Mouse (Mus musculus) limb, embryonic 12.5 days (tissue): ENCODE results near the gene Ugt1a2. TPM values are rescaled to one million over a fixed set of nuclear protein-coding genes. Genes with fewer than 3 reads are reported as not detected.

Experiments used
- ATAC-seq: fragments of 200-750 bp; cut with Nextera tagmentation; 2 replicates; pipeline ENCODE4 v1.8.0; 2017; ENCODE audit warnings: low read depth, moderate TSS enrichment; ENCODE audit not compliant: insufficient number of reproducible peaks, insufficient read depth, low FRiP score, low TSS enrichment
- H3K27ac ChIP-seq: fragments of 300-500 bp; sonication (generic); 2 replicates; pipeline ENCODE4 v1.5.1; 2016; ENCODE audit warnings: mild to moderate bottlenecking, moderate library complexity
- H3K27me3 ChIP-seq: fragments of 300-500 bp; sonication (generic); 2 replicates; pipeline ENCODE4 v1.6.1; 2016; ENCODE audit warnings: mild to moderate bottlenecking, moderate library complexity
- H3K36me3 ChIP-seq: fragments of 300-500 bp; sonication (generic); 2 replicates; pipeline ENCODE4 v1.6.1; 2016; ENCODE audit warnings: mild to moderate bottlenecking, moderate library complexity
- H3K4me1 ChIP-seq: fragments of 300-500 bp; sonication (generic); replicated peaks from 2 replicates; pipeline ENCODE4 v1.6.1; 2016
- H3K4me2 ChIP-seq: fragments of 300-500 bp; sonication (generic); 2 replicates; pipeline ENCODE4 v1.6.1; 2016; ENCODE audit warnings: mild to moderate bottlenecking, moderate library complexity
- H3K4me3 ChIP-seq: fragments of 300-500 bp; sonication (generic); replicated peaks from 2 replicates; pipeline ENCODE4 v1.5.1; 2016; ENCODE audit warnings: mild to moderate bottlenecking
- H3K9ac ChIP-seq: fragments of 300-500 bp; sonication (generic); replicated peaks from 2 replicates; pipeline ENCODE4 v1.6.1; 2016; ENCODE audit warnings: mild to moderate bottlenecking, moderate library complexity
- H3K9me3 ChIP-seq: fragments of 300-500 bp; sonication (generic); 2 replicates; pipeline ENCODE4 v1.6.1; 2016; ENCODE audit warnings: mild to moderate bottlenecking, moderate library complexity
- WGBS: fragments of 180-500 bp; shearing (Covaris S2); methylation state at CpG from one replicate; pipeline ENCODE4 v1.1.7; 2016; 5-methylcytosine and 5-hydroxymethylcytosine counted together
- polyA plus RNA-seq: library from polyadenylated mRNA; unstranded; fragments of >200 nt; fragmentation: Nextera tagmentation; extraction: Ambion mirVana; gene quantifications from 2 replicates; pipeline ENCODE4 v1.2.1, GENCODE M21; 2016

Ugt1a2 gene
- polyA plus RNA-seq, 1 experiment from 2014 or later: not detected

- Histone ChIP-seq H3K4me1 (no peaks in the 10 kb centered on the region), H3K27me3 (no peaks in the 10 kb centered on the region), H3K27ac (no peak overlapping the region), H3K4me3 (no peak overlapping the region), H3K36me3 (no peaks in the 10 kb centered on the region), H3K9me3 (peaks cover 96% of the 10 kb centered on the region), H3K4me2 (no peak overlapping the region), H3K9ac (no peak overlapping the region)
- ATAC-seq: no peak
- 73% methylated on average over 4 of the region's 4 CpGs for WGBS
Observed at GRCm38 (mm10) chr1:88248658-88249057, 48.3 kb downstream of the Ugt1a2 start.

- H3K27me3 ChIP-seq: no peaks in the 10 kb centered on the region
- H3K27ac ChIP-seq: no peak overlapping the region
- no peaks in the 10 kb centered on the region for H3K36me3 ChIP-seq
- ATAC-seq: no peak
- peaks cover 96% of the 10 kb centered on the region for H3K9me3 ChIP-seq
- H3K4me3 ChIP-seq: no peak overlapping the region
- no peak overlapping the region for H3K9ac ChIP-seq
- 75% methylated on average over 7 of the region's 7 CpGs for WGBS
- H3K4me2 ChIP-seq: no peak overlapping the region
- no peaks in the 10 kb centered on the region for H3K4me1 ChIP-seq
Observed at GRCm38 (mm10) chr1:88249596-88249995, 49.2 kb downstream of the Ugt1a2 start.

DNA sequence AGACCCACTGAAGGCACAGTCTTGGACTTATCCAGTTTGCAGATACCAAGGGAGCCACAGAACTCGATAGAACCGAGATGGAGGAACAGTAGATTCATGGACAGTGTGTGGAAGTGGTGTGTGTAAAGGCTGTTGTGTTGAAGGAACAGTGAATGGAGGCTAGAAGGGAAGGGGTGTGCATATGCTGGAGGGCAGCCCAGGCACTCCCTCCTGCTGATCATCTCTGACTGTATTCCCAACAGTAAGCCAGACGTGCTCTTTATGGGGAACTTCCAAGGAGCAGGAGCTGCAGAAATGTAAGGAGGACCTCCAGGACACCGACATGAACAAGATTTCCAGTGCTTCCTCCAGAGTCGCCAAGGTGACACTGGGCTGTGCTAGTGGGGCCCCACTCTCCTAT, 49.6 kb downstream of the Ugt1a2 start:
- no peak for ATAC-seq
- 81% methylated on average over 5 of the region's 5 CpGs for WGBS
- Histone ChIP-seq H3K27me3 (no peaks in the 10 kb centered on the region), H3K36me3 (no peaks in the 10 kb centered on the region), H3K4me1 (no peaks in the 10 kb centered on the region), H3K4me3 (no peak overlapping the region), H3K4me2 (no peak overlapping the region), H3K9me3 (peaks cover 96% of the 10 kb centered on the region), H3K27ac (no peak overlapping the region), H3K9ac (no peak overlapping the region)

DNA sequence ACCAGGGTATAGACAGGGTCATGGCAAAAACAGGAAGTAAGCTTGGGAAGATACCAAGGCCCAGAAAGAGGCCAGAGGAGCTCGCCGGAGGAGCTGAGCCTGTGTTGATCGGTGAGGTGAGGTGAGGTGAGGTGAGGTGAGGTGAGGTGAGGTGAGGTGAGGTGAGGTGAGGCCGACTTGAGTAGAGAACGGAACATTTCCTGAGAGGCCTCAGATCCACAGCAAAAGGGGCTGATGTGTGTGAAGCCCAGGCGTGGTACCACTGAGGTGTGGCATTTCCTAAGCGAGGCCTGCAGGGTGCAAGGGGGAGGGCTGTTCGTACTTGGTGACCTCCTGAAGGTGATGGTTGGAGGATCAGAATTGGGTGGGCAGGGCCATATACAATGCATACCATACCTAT, 52.7 kb downstream of the Ugt1a2 start:
- no peaks in the 10 kb centered on the region for H3K36me3 ChIP-seq
- no peak overlapping the region for H3K4me2 ChIP-seq
- H3K9me3 ChIP-seq: peaks cover 96% of the 10 kb centered on the region
- no peak for ATAC-seq
- H3K9ac ChIP-seq: no peak overlapping the region
- 74% methylated on average over 8 of the region's 8 CpGs for WGBS
- no peaks in the 10 kb centered on the region for H3K4me1 ChIP-seq
- H3K4me3 ChIP-seq: no peak overlapping the region
- no peak overlapping the region for H3K27ac ChIP-seq
- no peaks in the 10 kb centered on the region for H3K27me3 ChIP-seq

- H3K4me3 ChIP-seq: no peak overlapping the region
- H3K27me3 ChIP-seq: no peaks in the 10 kb centered on the region
- ATAC-seq: no peak
- H3K4me2 ChIP-seq: no peak overlapping the region
- peaks cover 94% of the 10 kb centered on the region for H3K9me3 ChIP-seq
- 71% methylated on average over 6 of the region's 6 CpGs for WGBS
- no peaks in the 10 kb centered on the region for H3K4me1 ChIP-seq
- no peaks in the 10 kb centered on the region for H3K36me3 ChIP-seq
- no peak overlapping the region for H3K9ac ChIP-seq
- no peak overlapping the region for H3K27ac ChIP-seq
Observed at GRCm38 (mm10) chr1:88253540-88253939, 53.1 kb downstream of the Ugt1a2 start.

- Histone ChIP-seq H3K27ac (no peak overlapping the region), H3K4me2 (no peak overlapping the region), H3K4me1 (no peaks in the 10 kb centered on the region), H3K27me3 (no peaks in the 10 kb centered on the region), H3K4me3 (no peak overlapping the region), H3K36me3 (peaks cover 8% of the 10 kb centered on the region), H3K9me3 (peaks cover 88% of the 10 kb centered on the region), H3K9ac (no peak overlapping the region)
- WGBS: 86% methylated on average over 12 of the region's 12 CpGs
- no peak for ATAC-seq
Observed at GRCm38 (mm10) chr1:88254793-88255465, 54.5 kb downstream of the Ugt1a2 start.

GRCm38 (mm10) chr1:88255466-88255857, 55.1 kb downstream of the Ugt1a2 start:
- H3K27me3 ChIP-seq: no peaks in the 10 kb centered on the region
- no peak for ATAC-seq

GRCm38 (mm10) chr1:88255989-88256754, 55.8 kb downstream of the Ugt1a2 start:
- peaks cover 85% of the 10 kb centered on the region for H3K9me3 ChIP-seq
- H3K4me2 ChIP-seq: no peak overlapping the region
- no peak overlapping the region for H3K4me3 ChIP-seq
- H3K36me3 ChIP-seq: peaks cover 21% of the 10 kb centered on the region
- no peaks in the 10 kb centered on the region for H3K27me3 ChIP-seq
- no peak for ATAC-seq
- no peak overlapping the region for H3K27ac ChIP-seq
- WGBS: 80% methylated on average over 13 of the region's 13 CpGs
- H3K4me1 ChIP-seq: 0 out of 2 replicates have a peak, but pooled peaks cover 2% of the 10 kb centered on the region
- no peak overlapping the region for H3K9ac ChIP-seq

More at GRCm38 (mm10) chr1:88255466-88255857, 55.1 kb downstream of the Ugt1a2 start:
- Histone ChIP-seq H3K4me3 (no peak overlapping the region), H3K36me3 (peaks cover 14% of the 10 kb centered on the region), H3K4me1 (0 out of 2 replicates have a peak, but pooled peaks cover 2% of the 10 kb centered on the region), H3K4me2 (no peak overlapping the region), H3K27ac (no peak overlapping the region), H3K9me3 (peaks cover 86% of the 10 kb centered on the region), H3K9ac (no peak overlapping the region)
- 53% methylated on average over 2 of the region's 2 CpGs for WGBS

- WGBS: 77% methylated on average over 10 of the region's 10 CpGs
- H3K9ac ChIP-seq: no peak overlapping the region
- H3K36me3 ChIP-seq: peaks cover 30% of the 10 kb centered on the region
- H3K27me3 ChIP-seq: no peaks in the 10 kb centered on the region
- H3K4me3 ChIP-seq: no peak overlapping the region
- no peak overlapping the region for H3K4me2 ChIP-seq
- peaks cover 84% of the 10 kb centered on the region for H3K9me3 ChIP-seq
- H3K27ac ChIP-seq: no peak overlapping the region
- ATAC-seq: no peak
- 0 out of 2 replicates have a peak, but pooled peaks cover 2% of the 10 kb centered on the region for H3K4me1 ChIP-seq
Observed at GRCm38 (mm10) chr1:88256886-88257663, 56.7 kb downstream of the Ugt1a2 start.

- H3K27me3 ChIP-seq: no peaks in the 10 kb centered on the region
- H3K27ac ChIP-seq: no peak overlapping the region
- H3K9me3 ChIP-seq: peaks cover 78% of the 10 kb centered on the region
- peaks cover 36% of the 10 kb centered on the region for H3K36me3 ChIP-seq
- H3K4me2 ChIP-seq: no peak overlapping the region
- H3K4me1 ChIP-seq: 0 out of 2 replicates have a peak, but pooled peaks cover 2% of the 10 kb centered on the region
- H3K4me3 ChIP-seq: no peak overlapping the region
- WGBS: 81% methylated on average over 6 of the region's 6 CpGs
- ATAC-seq: no peak
- H3K9ac ChIP-seq: no peak overlapping the region
Observed at GRCm38 (mm10) chr1:88257681-88258080, 57.3 kb downstream of the Ugt1a2 start.

DNA sequence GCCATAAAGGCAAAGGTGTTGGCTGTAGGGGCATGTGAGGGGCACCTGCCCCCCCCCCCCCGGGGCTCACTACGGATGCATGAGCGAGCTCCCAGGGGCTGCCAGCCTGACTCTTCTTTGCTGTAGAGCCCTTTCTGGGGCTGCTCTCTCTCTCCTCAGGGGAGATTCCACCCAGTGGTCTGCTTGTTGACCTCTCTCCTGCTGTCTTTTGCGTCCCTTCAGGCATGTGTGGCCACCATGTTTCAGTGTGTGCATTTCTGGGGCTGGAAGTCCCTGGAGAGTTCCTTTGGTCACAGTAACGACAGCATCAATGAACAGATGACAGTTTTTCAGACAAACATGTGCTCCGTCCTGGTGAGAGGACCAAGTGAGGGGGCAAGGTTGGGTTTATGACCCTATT, 58.0 kb downstream of the Ugt1a2 start:
- WGBS: 70% methylated on average over 6 of the region's 6 CpGs
- Histone ChIP-seq H3K27ac (no peak overlapping the region), H3K36me3 (peaks cover 43% of the 10 kb centered on the region), H3K27me3 (no peaks in the 10 kb centered on the region), H3K4me1 (0 out of 2 replicates have a peak, but pooled peaks cover 2% of the 10 kb centered on the region), H3K9ac (no peak overlapping the region), H3K9me3 (peaks cover 71% of the 10 kb centered on the region), H3K4me3 (no peak overlapping the region), H3K4me2 (no peak overlapping the region)
- ATAC-seq: no peak
